In genomic region chr9:75033141-75033540, GRCm38 (mm10) we compare ENCODE assay signal across 13 mouse cellular contexts. TPM values are rescaled to one million over a fixed set of nuclear protein-coding genes. Genes with fewer than 3 reads are reported as not detected.
A peak's percentile ranks its signal among the peaks of the same experiment; 100 is the strongest.
DNase-seq lines count a peak whose midpoint lies in the region; ATAC-seq and TF ChIP-seq lines count a peak whose summit lies in the region.
"Had no signal": no experiment of that assay in that cellular context is flagged by ENCODE, and none has a peak within 500 bp of the region (broad histone marks: within the 10 kb centered on the region; RNA-seq: fewer than 3 reads in every experiment).

No protein-coding gene starts in this region.

- no peak for ATAC-seq in intestine, postnatal 0 days
- ATAC-seq in intestine, embryonic 15.5 days = no peak
- ATAC-seq in embryonic facial prominence, embryonic 14.5 days (ENCODE audit: low read depth) = no peak
- ATAC-seq in activated CD4-positive, CD25-positive, alpha-beta regulatory T cell, adult 4 months = no peak
- ATAC-seq: midbrain, embryonic 16.5 days had no signal

- H3K27me3 ChIP-seq in intestine, postnatal 0 days (replicated peaks; ENCODE audit: control insufficient read depth, insufficient read depth, low read length) = no peaks in the 10 kb centered on the region
- H3K27me3 ChIP-seq in intestine, embryonic 15.5 days (replicated peaks) = no peaks in the 10 kb centered on the region
- no peaks in the 10 kb centered on the region for H3K27me3 ChIP-seq in embryonic facial prominence, embryonic 14.5 days (replicated peaks; ENCODE audit: control insufficient read depth, insufficient read depth, low read length)
- H3K27me3 ChIP-seq: limb, embryonic 15.5 days had no signal

- peak; percentile 71 for TF ChIP-seq CTCF in intestine, postnatal 0 days (IDR thresholded peaks at IDR 0.05; ENCODE audit: low read depth)

- WGBS in intestine, postnatal 0 days = 55% methylated on average over 7 of the region's 7 CpGs
- WGBS in intestine, embryonic 15.5 days = 57% methylated on average over 7 of the region's 7 CpGs
- WGBS in embryonic facial prominence, embryonic 14.5 days = 48% methylated on average over 7 of the region's 7 CpGs

- peak; percentile 56 for DNase-seq in 416B (ENCODE audit: low read depth)
- peak; percentile 38 for DNase-seq in CD4-positive helper T cell, adult 2 months (ENCODE audit: low read depth, low spot score)
- DNase-seq in embryonic facial prominence, embryonic 14.5 days (ENCODE audit: low spot score) = peak; percentile 17
- no peak for DNase-seq in layer of hippocampus, adult 9-11 months
- DNase-seq: cerebellum, adult 11 months; gastrocnemius, postnatal 25 days; heart, postnatal 4 days had no signal

- 0 out of 2 replicates have a peak, but pooled peaks cover 4% of the 10 kb centered on the region for H3K36me3 ChIP-seq in intestine, postnatal 0 days (ENCODE audit: control insufficient read depth, insufficient read depth)
- H3K36me3 ChIP-seq in intestine, embryonic 15.5 days = no peaks in the 10 kb centered on the region
- 0 out of 2 replicates have a peak, but pooled peaks cover 7% of the 10 kb centered on the region for H3K36me3 ChIP-seq in embryonic facial prominence, embryonic 14.5 days (ENCODE audit: control insufficient read depth, insufficient read depth, low read length)

- no peak overlapping the region for H3K27ac ChIP-seq in intestine, postnatal 0 days (ENCODE audit: low read depth, low read length)
- no peak overlapping the region for H3K27ac ChIP-seq in intestine, embryonic 15.5 days
- no peak overlapping the region for H3K27ac ChIP-seq in embryonic facial prominence, embryonic 14.5 days (replicated peaks; ENCODE audit: low read depth, low read length)
- H3K27ac ChIP-seq: limb, embryonic 15.5 days had no signal

- 0 out of 2 replicates have a peak, but pooled peaks cover 6% of the 10 kb centered on the region for H3K4me1 ChIP-seq in intestine, postnatal 0 days (replicated peaks; ENCODE audit: control insufficient read depth, insufficient read depth, low read length)
- H3K4me1 ChIP-seq in intestine, embryonic 15.5 days (replicated peaks) = no peaks in the 10 kb centered on the region
- H3K4me1 ChIP-seq in embryonic facial prominence, embryonic 14.5 days (ENCODE audit: control insufficient read depth, insufficient read depth, low read length) = 0 out of 2 replicates have a peak, but pooled peaks cover 3% of the 10 kb centered on the region
- H3K4me1 ChIP-seq: limb, embryonic 15.5 days had no signal

- H3K4me3 ChIP-seq in intestine, postnatal 0 days (ENCODE audit: low read depth, low read length) = no peak overlapping the region
- H3K4me3 ChIP-seq in intestine, embryonic 15.5 days (replicated peaks) = no peak overlapping the region
- H3K4me3 ChIP-seq in embryonic facial prominence, embryonic 14.5 days (ENCODE audit: low read depth, low read length) = no peak overlapping the region
- H3K4me3 ChIP-seq: erythroblast, embryonic 14.5 days; limb, embryonic 15.5 days had no signal

- H3K9me3 ChIP-seq in intestine, postnatal 0 days (ENCODE audit: control insufficient read depth) = no peaks in the 10 kb centered on the region
- H3K9me3 ChIP-seq in intestine, embryonic 15.5 days = no peaks in the 10 kb centered on the region
- no peaks in the 10 kb centered on the region for H3K9me3 ChIP-seq in embryonic facial prominence, embryonic 14.5 days (ENCODE audit: control insufficient read depth, low read length)
- H3K9me3 ChIP-seq: limb, embryonic 15.5 days had no signal

- H3K9ac ChIP-seq in intestine, postnatal 0 days (ENCODE audit: low read depth, low read length) = no peak overlapping the region
- no peak overlapping the region for H3K9ac ChIP-seq in intestine, embryonic 15.5 days
- no peak overlapping the region for H3K9ac ChIP-seq in embryonic facial prominence, embryonic 14.5 days (ENCODE audit: low read depth, low read length)
- H3K9ac ChIP-seq: limb, embryonic 15.5 days had no signal

- no peak overlapping the region for H3K4me2 ChIP-seq in intestine, postnatal 0 days (replicated peaks; ENCODE audit: low read depth)
- no peak overlapping the region for H3K4me2 ChIP-seq in intestine, embryonic 15.5 days (replicated peaks)
- no peak overlapping the region for H3K4me2 ChIP-seq in embryonic facial prominence, embryonic 14.5 days (ENCODE audit: low read depth, low read length)
- H3K4me2 ChIP-seq: limb, embryonic 15.5 days had no signal

RNA-seq across cellular contexts. Expression of gene Arpp19, which starts 4.3 kb away (rescaled TPM):
- 383 and 410 TPM in 2 replicates for polyA plus RNA-seq in intestine, postnatal 0 days (2015; fragmentation: Nextera tagmentation; extraction: Ambion mirVana)
- 267 and 317 TPM in 2 replicates for polyA plus RNA-seq in intestine, embryonic 15.5 days (2015; fragmentation: Nextera tagmentation; extraction: Ambion mirVana)
- 244 and 272 TPM in 2 replicates for polyA plus RNA-seq in embryonic facial prominence, embryonic 14.5 days (2014; fragmentation: Nextera tagmentation; extraction: Ambion mirVana)
- polyA plus RNA-seq in activated CD4-positive, CD25-positive, alpha-beta regulatory T cell, adult 4 months (2017; shearing (Covaris generic)) = 100 to 1,000 TPM; 326 to 420 TPM

RNA-seq across cellular contexts. Expression of gene Myo5a, which starts 37.7 kb away (rescaled TPM):
- 2.9 and 3.1 TPM in 2 replicates for polyA plus RNA-seq in intestine, postnatal 0 days (2015; fragmentation: Nextera tagmentation; extraction: Ambion mirVana)
- 7.6 and 7.9 TPM in 2 replicates for polyA plus RNA-seq in intestine, embryonic 15.5 days (2015; fragmentation: Nextera tagmentation; extraction: Ambion mirVana)
- polyA plus RNA-seq in embryonic facial prominence, embryonic 14.5 days (2014; fragmentation: Nextera tagmentation; extraction: Ambion mirVana) = 25.1 and 25.7 TPM in 2 replicates
- polyA plus RNA-seq in activated CD4-positive, CD25-positive, alpha-beta regulatory T cell, adult 4 months (2017; shearing (Covaris generic)) = 10 to 100 TPM in 1 of 2 experiments, 1 to 10 TPM in 1; 5.7 to 10.6 TPM
